Mouse (Mus musculus) brain, embryonic 14.5 days (tissue): ENCODE results near the gene Chrnd. TPM values are rescaled to one million over a fixed set of nuclear protein-coding genes. Genes with fewer than 3 reads are reported as not detected.

Experiments
- DNase-seq: peaks from one replicate; pipeline ENCODE4 v3.0.0-alpha.2; 2011; ENCODE audit warnings: low read depth
- CTCF ChIP-seq: fragments of 200-500 bp; IDR thresholded peaks from 2 replicates; pipeline ENCODE4 v1.5.1; 2012; ENCODE audit warnings: inconsistent platforms, mild to moderate bottlenecking, moderate library complexity, borderline replicate concordance; ENCODE audit not compliant: insufficient read depth, insufficient read length; ENCODE audit errors: extremely low read depth
- POLR2A ChIP-seq: fragments of 200-500 bp; IDR thresholded peaks from 2 replicates; pipeline ENCODE4 v1.6.1; 2012; ENCODE audit warnings: mild to moderate bottlenecking, inconsistent platforms, borderline replicate concordance; ENCODE audit not compliant: poor library complexity, insufficient read depth, insufficient read length, severe bottlenecking; ENCODE audit errors: extremely low read depth
- polyA plus RNA-seq: library from polyadenylated mRNA; depleted of rRNA; stranded (reverse); fragments of >200 nt; gene quantifications from 2 replicates; pipeline ENCODE4 v1.2.3, GENCODE M21; 2012

The Chrnd gene
- polyA plus RNA-seq, 1 experiment = 0.07 TPM

DNA sequence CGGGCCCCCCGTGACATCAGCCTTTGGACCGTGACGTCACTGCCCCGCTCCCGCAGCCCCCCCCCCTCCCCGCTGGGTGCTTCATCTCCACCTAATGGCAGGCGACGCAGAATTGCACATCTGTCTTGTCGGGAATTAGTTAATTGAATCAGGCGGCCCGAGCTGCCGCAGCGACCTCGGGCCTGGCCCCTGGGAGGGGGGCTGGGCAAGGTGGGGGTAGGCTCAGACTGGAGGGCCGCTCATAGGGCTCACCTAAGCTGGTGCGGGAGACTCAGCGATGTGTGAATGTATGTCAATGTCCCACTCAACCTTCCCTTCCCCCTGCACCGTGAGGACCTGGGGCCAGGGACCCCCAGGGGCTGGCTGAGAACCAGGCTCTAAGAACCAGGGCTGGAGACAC, 19.9 kb upstream of the Chrnd start:
- DNase-seq = no peak
- TF ChIP-seq POLR2A (no peak), CTCF (no peak)

DNA sequence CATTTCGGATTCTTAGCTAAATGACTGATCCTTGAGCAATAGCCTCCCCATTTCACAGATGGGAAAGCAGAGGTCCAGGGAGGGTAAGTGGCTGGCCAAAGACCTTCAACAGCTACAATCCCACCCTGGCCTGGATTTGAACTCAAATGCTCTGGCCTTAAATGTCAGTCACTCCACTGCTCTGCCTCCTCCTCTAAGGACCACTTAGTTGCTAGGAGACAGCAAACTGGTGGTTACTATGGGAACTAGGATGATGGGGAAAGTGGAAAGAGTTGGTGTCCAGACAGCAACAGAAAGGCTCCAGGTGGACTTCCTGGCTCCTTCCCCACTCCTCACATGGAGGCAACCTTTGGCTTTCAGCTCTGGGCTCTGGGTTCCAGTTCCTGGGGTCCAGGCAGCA, 19.1 kb upstream of the Chrnd start:
- TF ChIP-seq CTCF = no peak
- TF ChIP-seq POLR2A = no peak
- peak; percentile 66 for DNase-seq

DNA sequence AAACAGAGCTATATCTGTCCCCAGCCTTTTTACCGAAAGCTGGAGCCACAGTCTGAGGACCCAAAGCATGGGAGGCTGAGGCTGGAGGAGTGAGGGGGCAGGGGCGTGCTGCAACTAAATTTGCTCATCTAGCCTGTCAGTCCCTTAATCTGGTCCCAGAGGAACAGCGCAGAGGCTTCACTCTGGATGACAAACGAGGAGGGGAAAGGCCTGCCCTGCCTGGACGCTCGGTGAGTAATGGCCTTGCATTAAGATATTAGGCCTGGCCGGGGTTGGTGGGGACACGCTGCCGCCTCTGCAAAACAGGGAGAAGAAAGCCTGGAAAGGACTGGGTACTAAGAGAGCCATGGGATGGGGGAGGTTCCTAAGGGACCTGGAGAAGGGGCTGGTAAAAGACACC, 18.1 kb upstream of the Chrnd start:
- no peak for TF ChIP-seq CTCF
- TF ChIP-seq POLR2A = no peak
- no peak for DNase-seq

DNA sequence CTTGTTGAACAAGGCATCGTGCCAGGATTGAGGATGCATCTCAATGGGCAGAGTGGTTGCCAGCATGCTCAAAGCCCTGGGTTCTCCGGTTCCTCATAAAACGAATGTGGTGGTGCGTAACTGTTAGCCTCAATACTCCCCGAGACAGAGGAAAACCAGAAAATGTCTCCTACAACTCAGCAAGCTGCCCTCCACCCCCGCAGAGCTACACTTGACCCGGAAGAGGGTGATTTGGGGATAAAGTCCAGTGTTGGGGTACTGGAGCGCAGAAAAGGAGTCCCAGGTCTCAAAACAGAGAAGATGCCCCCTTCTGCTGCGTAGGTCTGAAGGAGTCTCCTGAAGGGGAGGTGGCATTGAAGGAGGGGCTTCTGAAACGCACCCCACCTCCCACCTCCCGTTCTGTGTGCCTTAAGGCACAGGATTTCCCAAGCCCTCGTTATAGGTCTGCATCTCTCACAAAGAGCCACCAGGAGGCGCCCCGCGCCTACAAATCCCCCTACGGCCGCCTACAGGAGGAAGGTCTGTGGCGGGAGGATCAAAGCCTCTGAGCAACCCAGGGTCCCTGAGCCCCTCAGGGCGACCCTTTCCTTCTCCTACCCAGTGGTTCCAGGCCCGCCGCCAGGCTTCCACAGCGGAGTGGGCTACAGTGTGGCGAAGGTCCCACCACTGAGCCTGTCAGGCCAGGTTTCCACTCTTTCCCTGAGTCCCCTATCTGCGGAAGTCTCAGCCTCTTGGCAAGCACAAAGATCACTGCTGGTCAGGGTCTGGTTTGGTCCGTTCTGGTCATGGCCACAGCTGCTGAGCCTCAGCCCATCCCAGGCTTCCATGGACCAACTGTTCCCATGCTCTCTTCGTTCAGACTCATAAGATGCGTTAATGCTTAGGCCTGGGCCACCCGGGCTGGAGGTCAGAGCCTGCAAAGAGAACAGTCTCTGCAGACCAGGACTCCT, 16.1 kb upstream of the Chrnd start:
- TF ChIP-seq CTCF (peak; percentile 87), POLR2A (no peak)
- peak; percentile 80 for DNase-seq

DNA sequence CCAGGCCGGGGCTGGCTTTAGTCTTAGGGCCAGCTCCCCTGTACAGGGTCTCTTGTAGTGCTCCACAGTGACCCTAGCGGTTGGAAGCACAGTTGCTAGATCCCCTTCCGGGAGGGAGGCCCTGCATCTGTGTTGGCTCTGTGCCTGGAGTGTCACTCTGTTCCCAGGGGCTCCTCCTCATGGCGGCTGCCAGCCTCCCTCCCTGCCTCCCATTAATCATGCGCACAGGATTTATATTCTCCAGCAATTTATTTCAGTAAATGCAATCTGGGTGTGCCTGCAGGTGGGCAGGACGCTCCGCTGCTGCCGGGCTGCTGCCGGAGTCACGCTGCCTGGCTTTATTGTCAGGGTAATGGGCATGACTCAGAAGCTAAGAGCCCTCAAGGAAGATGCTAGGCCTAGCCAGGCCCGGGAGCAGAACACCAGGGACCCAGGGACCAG, 14.5 kb upstream of the Chrnd start:
- DNase-seq = peak; percentile 95
- TF ChIP-seq POLR2A (no peak), CTCF (peak; percentile 68)

DNA sequence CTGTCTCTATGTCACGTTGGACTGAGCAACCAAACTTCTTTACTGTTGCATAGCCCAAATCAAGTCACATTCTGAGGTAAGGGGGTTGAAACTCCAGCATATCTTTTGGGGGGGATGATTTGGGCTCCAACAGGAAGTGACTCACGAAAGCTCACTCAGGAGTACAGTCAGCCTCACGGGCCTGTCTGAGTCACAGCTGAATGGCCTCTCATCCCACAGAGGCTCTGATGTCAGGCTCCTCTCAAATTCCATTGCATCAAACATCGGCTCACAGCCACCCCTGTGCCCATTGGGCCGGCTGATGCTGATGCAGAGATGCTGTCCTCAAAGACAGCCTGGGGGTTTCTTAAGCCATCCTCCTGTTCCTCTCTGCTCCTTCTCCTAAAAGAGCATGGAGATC, 9.5 kb upstream of the Chrnd start:
- TF ChIP-seq POLR2A (no peak), CTCF (no peak)
- no peak for DNase-seq

DNA sequence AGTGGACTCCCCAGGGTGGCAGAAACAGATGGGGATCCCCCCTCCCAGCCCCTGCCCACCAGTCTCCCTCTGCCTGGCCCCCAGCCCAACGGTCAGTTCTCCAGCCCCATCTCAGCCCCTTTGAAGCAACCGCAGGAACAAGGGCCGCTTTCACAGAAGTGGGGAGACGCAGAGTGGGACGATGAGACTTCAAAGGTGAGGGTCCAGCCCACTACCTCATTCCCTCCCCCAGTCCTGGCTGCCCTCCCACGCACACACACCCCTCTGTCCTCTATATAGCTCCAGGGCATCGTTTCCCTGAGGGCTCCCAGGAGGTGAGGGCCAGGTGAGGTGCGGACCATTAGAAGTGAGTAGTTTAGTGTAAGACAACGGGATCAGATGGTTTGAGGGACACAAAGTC, 7.4 kb upstream of the Chrnd start, which contains the start of gene Prss56:
Gene Prss56 (plus strand): TSS at position 301 of the 400 bp plus-strand sequence.
- TF ChIP-seq POLR2A (no peak), CTCF (no peak)
- DNase-seq = no peak

DNA sequence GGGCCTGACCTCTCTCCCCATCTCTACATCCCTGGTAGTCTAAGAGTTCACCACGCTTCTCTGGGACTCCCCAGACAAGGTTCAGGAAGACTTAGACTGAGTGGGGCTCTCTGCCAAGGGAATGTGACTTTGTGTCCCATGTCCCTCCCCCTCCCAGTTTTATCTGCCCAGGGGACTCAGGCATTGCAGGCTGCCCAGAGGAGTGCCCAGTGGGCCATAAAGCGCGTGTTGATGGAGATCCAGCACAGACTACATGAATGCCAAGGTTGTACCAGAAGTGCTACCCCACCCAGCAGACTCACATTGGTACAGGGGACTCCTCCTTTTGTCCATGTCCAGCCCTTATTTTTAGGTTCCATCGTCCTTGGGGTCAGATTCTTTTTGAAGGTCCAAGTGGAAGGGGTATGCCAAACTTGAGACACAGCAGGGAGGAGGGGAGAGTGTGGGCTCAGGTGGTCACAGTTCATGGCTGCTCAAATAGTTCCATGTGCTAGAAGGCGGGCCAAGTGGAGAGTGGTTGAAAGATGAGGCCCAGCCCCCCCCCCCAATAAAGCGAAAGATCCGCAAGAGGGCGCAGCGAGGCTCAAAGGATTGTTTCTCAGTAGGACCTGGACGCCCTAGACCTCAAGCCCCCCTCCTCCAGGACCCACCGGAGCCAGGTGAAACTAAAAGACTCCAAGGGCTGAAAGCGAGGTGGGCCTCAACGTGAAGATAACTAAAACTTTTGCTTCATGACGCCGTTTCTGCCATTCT, 6.2 kb upstream of the Chrnd start:
- TF ChIP-seq CTCF = peak; percentile 14; the same call in 1 of the 2 replicates
- no peak for TF ChIP-seq POLR2A

DNA sequence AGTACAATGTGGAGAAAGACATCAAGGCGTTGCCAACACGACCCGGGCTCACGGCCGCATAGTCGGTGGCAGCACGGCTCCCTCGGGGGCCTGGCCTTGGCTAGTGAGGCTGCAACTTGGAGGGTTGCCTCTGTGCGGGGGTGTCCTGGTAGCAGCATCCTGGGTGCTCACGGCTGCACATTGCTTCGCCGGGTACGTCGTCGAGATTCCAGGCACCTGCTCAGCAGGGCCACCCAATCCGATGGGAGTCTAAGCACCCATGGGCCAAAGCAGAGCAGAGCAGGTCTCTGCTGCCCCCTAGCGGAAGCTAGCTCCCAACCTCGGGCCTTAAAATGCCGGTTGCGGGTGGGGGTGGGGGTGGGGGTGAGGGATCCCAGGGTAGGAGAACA, 5.7 kb upstream of the Chrnd start:
- peak; percentile 73 for DNase-seq
- no peak for TF ChIP-seq POLR2A
- TF ChIP-seq CTCF = peak; percentile 78

More for the DNA sequence above, 6.2 kb upstream of the Chrnd start:
- DNase-seq = no peak

DNA sequence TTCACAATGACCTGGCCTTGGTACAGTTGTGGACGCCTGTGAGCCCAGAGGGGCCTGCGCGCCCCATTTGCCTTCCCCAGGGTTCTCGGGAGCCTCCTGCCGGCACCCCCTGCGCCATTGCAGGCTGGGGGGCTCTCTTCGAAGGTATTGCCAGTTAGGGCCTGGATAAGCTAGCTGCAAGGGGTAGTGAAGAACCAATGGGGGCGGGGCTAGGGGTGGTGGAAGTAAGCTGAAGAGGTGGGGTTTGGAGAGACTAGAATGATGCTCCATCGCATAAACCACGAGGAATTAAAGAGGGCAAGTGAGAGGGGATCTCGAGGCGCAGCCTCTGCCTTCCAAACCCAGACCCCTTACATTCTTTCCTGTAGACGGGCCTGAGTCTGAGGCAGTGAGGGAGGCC, 4.9 kb upstream of the Chrnd start:
- DNase-seq = no peak
- TF ChIP-seq POLR2A (no peak), CTCF (no peak)
